Mouse (Mus musculus) erythroblast, embryonic 14.5 days (primary cell): ENCODE results near the gene Vash1.

Source experiments
- GATA1 ChIP-seq: IDR thresholded peaks from 2 replicates; pipeline ENCODE4 v1.6.1; 2012; ENCODE audit warnings: low read length, inconsistent platforms, mixed read lengths
- TAL1 ChIP-seq: IDR thresholded peaks from 3 replicates; pipeline ENCODE4 v1.6.1; 2012; ENCODE audit warnings: low read length, inconsistent platforms, mixed read lengths

DNA sequence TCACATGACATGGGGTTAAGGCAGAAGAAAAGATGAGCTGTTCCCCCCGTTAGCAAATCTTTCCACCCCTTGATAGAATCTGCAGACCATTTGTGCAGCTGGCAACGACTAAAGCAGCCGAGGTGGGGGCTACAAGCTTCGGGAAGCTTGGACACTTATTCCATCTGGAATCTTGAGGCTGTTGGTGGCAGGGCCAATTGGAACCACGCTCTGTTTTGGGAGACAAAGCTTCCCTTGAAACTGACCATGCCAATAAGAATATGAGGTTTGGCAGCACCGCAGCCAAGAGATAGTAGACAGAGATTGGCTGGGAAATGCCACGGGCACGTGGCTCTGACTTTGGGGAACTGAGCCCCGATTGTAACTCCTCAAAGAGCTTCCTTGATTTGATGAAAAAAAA lies 31.7 kb upstream of the Vash1 start:
- TF ChIP-seq TAL1 (no peak), GATA1 (no peak)
